ENCODE assay signal across 8 mouse cellular contexts in genomic region chr15:42207187-42207846, GRCm38 (mm10).
DNase-seq lines count a peak whose midpoint lies in the region; ATAC-seq and TF ChIP-seq lines count a peak whose summit lies in the region.

No protein-coding gene starts in this region.

- no peak for ATAC-seq in heart, embryonic 11.5 days (replicated peaks; ENCODE audit: insufficient number of reproducible peaks, low FRiP score, low TSS enrichment)
- peak; percentile 69 for ATAC-seq in hindbrain, embryonic 12.5 days (ENCODE audit: low FRiP score)
- ATAC-seq in midbrain, embryonic 15.5 days (replicated peaks): peak; percentile 95
- no peak for ATAC-seq in activated CD4-positive, CD25-positive, alpha-beta regulatory T cell, adult 4 months

- no peaks in the 10 kb centered on the region for H3K9me3 ChIP-seq in heart, embryonic 11.5 days (replicated peaks; ENCODE audit: control insufficient read depth, low read length)
- H3K9me3 ChIP-seq in hindbrain, embryonic 12.5 days (replicated peaks): no peaks in the 10 kb centered on the region
- no peaks in the 10 kb centered on the region for H3K9me3 ChIP-seq in midbrain, embryonic 15.5 days

- no peak overlapping the region for H3K27ac ChIP-seq in heart, adult 2 months
- no peak overlapping the region for H3K27ac ChIP-seq in heart, embryonic 11.5 days (ENCODE audit: low read depth, low read length)
- H3K27ac ChIP-seq in hindbrain, embryonic 12.5 days: no peak overlapping the region
- H3K27ac ChIP-seq in midbrain, embryonic 15.5 days: no peak overlapping the region

- no peak overlapping the region for H3K9ac ChIP-seq in heart, adult 2 months (ENCODE audit: low read depth, low read length)
- no peak overlapping the region for H3K9ac ChIP-seq in heart, embryonic 11.5 days (ENCODE audit: low read depth, low read length)
- no peak overlapping the region for H3K9ac ChIP-seq in hindbrain, embryonic 12.5 days
- H3K9ac ChIP-seq in midbrain, embryonic 15.5 days: no peak overlapping the region

- H3K79me2 ChIP-seq in heart, adult 2 months (replicated peaks; ENCODE audit: control insufficient read depth, insufficient read depth, low read length): no peaks in the 10 kb centered on the region

- no peak for TF ChIP-seq POLR2A in heart, adult 2 months (IDR thresholded peaks at IDR 0.05; ENCODE audit: insufficient read depth, low read depth, low read length)

- TF ChIP-seq CTCF in heart, adult 2 months (IDR thresholded peaks at IDR 0.05): peak; percentile 66

- WGBS in heart, adult 2 months: 26% methylated on average over 5 of the region's 5 CpGs
- WGBS in heart, embryonic 11.5 days (ENCODE audit: insufficient replicate concordance): 57% methylated on average over 5 of the region's 5 CpGs
- 57% methylated on average over 5 of the region's 5 CpGs for WGBS in hindbrain, embryonic 12.5 days
- 19% methylated on average over 5 of the region's 5 CpGs for WGBS in midbrain, embryonic 15.5 days

- H3K36me3 ChIP-seq in heart, adult 2 months (ENCODE audit: control insufficient read depth, insufficient read depth, low read length): no peaks in the 10 kb centered on the region
- H3K36me3 ChIP-seq in heart, embryonic 11.5 days (ENCODE audit: control insufficient read depth, insufficient read depth, low read length): no peaks in the 10 kb centered on the region
- no peaks in the 10 kb centered on the region for H3K36me3 ChIP-seq in hindbrain, embryonic 12.5 days
- H3K36me3 ChIP-seq in midbrain, embryonic 15.5 days (replicated peaks): no peaks in the 10 kb centered on the region

- H3K27me3 ChIP-seq in heart, adult 2 months (ENCODE audit: control insufficient read depth, insufficient read depth, low read length): no peaks in the 10 kb centered on the region
- no peaks in the 10 kb centered on the region for H3K27me3 ChIP-seq in heart, embryonic 11.5 days (ENCODE audit: control insufficient read depth, insufficient read depth, low read length)
- H3K27me3 ChIP-seq in hindbrain, embryonic 12.5 days: no peaks in the 10 kb centered on the region
- no peaks in the 10 kb centered on the region for H3K27me3 ChIP-seq in midbrain, embryonic 15.5 days (replicated peaks)

- H3K4me3 ChIP-seq in heart, adult 2 months: no peak overlapping the region
- H3K4me3 ChIP-seq in heart, embryonic 11.5 days (ENCODE audit: low read depth, low read length): no peak overlapping the region
- H3K4me3 ChIP-seq in hindbrain, embryonic 12.5 days: no peak overlapping the region
- H3K4me3 ChIP-seq in midbrain, embryonic 15.5 days: no peak overlapping the region

- H3K4me2 ChIP-seq in heart, embryonic 11.5 days: no peak overlapping the region
- no peak overlapping the region for H3K4me2 ChIP-seq in hindbrain, embryonic 12.5 days (replicated peaks)
- no peak overlapping the region for H3K4me2 ChIP-seq in midbrain, embryonic 15.5 days

- DNase-seq in heart, adult 2 months: no peak
- DNase-seq in right cerebral cortex, adult 2 months (ENCODE audit: low spot score in 2 of 2): peak; percentile 18 to 19
- no peak for DNase-seq in right cerebral cortex, postnatal 14 days
- DNase-seq in adrenal gland, postnatal 25 days: no peak

- intact Hi-C loops in heart, adult 2 months (cut with DNase I): loop anchor here (1.0 to 2.0 kb wide), 3 partner anchors 468 to 707 kb away; no protein-coding TSS in a partner anchor

- TF ChIP-seq EP300 in heart, adult 2 months (IDR thresholded peaks at IDR 0.05; ENCODE audit: insufficient read depth, low read depth, low read length): no peak

- no peaks in the 10 kb centered on the region; the same call in 1 of the 2 replicates for H3K4me1 ChIP-seq in heart, adult 2 months (ENCODE audit: control insufficient read depth, insufficient read depth, low read length)
- no peaks in the 10 kb centered on the region for H3K4me1 ChIP-seq in heart, embryonic 11.5 days (ENCODE audit: control insufficient read depth, insufficient read depth, low read length)
- H3K4me1 ChIP-seq in hindbrain, embryonic 12.5 days: no peaks in the 10 kb centered on the region
- H3K4me1 ChIP-seq in midbrain, embryonic 15.5 days: no peaks in the 10 kb centered on the region

Comparison
In these comparisons a context has a peak if more than half of its experiments do, and no peak if none do; other contexts are left out.
1. DNase-seq: peak in right cerebral cortex, adult 2 months (2 of 2); none in heart, adult 2 months (0 of 2), right cerebral cortex, postnatal 14 days (single experiment) and adrenal gland, postnatal 25 days (single experiment).
2. ATAC-seq: peak in hindbrain, embryonic 12.5 days (single experiment) and midbrain, embryonic 15.5 days (single experiment); none in heart, embryonic 11.5 days (single experiment) and activated CD4-positive, CD25-positive, alpha-beta regulatory T cell, adult 4 months (single experiment).